Mouse (Mus musculus): ENCODE data around the gene Ess2. TPM values are rescaled to one million over a fixed set of nuclear protein-coding genes. Genes with fewer than 3 reads are reported as not detected.

The Ess2 gene
- polyA plus RNA-seq, 2 experiments from 2014 or later, result 24.1 to 40.2 TPM

DNA sequence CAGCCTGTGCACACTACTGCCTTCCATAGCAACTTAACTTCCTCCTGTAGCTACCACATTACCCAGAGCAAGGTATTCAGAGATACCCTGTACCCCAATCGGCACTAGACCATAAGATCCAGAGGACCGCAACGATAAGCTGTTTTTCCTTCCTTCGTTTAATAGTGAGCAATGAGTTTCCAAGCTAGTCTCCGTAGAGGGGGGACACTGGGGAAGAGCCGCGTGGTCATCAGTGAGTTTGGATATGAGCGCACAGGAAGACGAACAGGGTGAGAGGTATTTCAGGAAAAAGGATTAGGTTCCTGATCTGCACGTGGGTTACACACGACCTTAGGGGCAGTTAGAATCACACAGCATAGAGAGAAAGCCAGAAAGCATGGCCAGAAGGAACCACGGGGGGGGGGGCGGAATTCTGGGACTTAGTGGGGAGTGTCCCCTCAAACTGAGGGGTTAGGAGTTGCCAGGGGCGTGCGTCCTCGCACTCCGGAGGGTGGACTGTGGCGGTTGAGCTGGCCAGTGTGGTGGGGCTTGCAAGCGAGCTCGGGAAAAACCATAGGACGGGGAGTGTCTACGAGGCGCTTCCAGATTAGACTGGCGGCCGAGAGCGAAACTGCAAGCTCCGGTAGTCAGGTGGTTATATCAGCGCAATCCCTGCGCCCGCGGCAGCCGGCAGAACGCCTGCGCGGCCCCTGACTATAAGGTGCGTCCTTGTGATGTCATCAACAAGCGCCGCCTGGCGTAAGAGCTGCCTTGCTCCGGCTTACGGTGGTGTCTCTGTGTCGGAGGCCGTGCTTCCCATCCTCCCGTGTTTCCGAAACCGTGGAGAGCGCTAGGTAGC lies 10.4 kb upstream of the Ess2 start:
- peak; percentile 95 for ATAC-seq

DNA sequence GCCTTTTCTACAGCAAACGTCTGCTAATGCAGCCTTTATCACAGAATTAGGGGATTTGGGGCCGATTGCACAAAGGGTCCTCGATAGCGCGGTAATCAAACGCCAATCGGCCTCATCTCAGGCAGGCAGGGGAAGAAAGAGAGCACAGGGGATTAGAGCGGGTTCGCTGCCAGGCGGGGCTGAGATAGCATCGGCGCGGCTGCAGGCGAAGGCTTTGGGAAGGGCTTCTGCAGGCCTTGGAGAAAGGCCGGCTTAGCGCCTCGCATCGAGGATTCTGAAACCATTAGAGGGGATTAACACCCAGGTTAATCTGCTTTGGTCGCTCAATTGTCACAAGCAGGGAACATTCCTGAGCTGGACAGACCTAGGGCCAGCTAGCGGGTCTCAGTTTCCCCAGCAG lies 9.4 kb upstream of the Ess2 start:
- ATAC-seq, result no peak

DNA sequence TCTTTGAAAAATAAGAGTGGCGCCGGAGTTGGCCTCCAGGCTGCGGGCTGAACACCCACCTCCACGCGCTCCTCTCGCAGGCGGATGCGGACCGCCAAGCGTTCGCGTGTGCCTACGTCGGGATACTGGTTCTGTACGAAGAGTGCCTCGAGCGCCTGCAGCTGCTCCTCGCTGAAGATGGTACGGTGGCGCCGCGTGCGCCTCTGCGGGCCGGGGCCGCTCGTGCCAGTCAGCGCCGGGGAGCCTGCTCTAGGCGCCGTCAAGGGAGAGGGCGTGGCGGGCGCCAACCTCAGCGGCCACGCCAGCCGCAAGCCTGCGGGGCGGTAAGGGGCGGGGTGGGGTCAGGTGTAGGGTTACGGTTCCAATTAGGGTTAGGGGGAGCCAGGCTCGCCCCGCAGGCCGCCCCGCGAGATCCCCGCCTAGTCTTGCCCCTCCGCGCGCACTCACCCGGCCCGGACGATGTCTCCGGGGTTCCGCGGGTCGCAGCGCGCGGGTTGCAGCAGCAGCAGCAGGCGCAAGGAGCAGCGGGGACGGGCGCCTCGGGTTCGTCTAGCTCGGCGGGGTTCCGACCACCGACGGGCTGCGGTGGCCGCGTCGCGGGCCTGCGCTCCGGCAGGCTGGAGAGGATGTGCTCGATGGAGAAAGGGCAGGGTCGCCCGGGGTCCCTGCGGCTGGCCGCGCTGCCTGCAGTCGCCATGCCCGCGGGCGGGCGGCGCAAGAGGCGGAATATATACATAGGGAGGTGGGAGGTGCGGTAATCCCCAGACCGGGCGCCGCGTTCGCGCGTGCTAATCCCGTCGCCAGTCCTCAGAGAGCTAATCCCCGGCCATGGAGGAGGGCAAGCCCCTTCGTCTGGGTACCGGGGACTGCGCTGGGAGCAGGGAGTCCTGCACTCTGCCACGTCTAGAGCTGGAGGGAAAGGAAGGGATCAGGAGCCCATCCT lies 3.4 kb upstream of the Ess2 start, which contains the start of gene Gsc2:
Gene Gsc2, minus strand, starts transcription at position 753 of the 943 bp plus-strand sequence.
- no peak for ATAC-seq

DNA sequence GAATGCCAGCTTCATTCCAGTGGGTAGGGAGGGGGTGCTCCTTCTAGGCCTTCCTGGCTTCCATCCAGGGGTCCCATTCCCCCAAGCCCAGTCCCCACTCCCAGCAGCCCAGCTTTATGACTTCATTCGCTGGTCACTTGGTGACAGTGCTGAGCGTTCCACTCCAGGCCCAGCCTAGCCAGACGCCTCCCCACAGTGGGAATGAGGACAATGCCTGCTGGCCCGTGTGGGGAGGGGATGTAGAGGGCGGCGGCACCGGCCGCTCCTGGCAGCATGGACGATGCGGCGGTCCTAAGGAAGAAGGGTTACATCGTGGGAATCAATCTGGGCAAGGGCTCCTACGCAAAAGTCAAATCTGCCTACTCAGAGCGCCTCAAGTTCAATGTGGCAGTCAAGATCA lies 12.7 kb downstream of the Ess2 start, which contains the start of the genes Dgcr2 and Tssk2:
Gene Dgcr2, minus strand, starts transcription at position 101 of the 400 bp plus-strand sequence.
Gene Tssk2, plus strand, starts transcription at position 176 of the 400 bp plus-strand sequence.
- no peak for ATAC-seq

DNA sequence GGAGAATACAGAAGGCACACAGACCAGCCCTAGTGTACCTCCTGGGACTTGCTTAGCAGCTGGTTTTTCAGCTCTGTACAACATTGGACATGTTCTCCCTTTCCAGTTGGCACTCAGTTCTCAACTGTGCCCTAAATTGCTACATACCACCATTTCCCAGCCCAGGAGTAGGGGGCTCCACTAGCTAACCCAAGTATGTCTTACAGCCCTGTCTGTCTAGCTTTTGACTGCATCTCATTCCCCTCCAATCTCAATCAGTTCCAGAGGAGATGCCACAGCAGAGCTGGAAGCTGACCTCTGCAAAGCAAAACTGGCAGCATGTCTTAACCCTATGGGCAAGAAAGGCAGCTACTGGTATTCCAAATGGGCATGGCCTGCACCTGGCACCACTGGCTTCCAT lies 15.1 kb downstream of the Ess2 start:
- no peak for ATAC-seq

DNA sequence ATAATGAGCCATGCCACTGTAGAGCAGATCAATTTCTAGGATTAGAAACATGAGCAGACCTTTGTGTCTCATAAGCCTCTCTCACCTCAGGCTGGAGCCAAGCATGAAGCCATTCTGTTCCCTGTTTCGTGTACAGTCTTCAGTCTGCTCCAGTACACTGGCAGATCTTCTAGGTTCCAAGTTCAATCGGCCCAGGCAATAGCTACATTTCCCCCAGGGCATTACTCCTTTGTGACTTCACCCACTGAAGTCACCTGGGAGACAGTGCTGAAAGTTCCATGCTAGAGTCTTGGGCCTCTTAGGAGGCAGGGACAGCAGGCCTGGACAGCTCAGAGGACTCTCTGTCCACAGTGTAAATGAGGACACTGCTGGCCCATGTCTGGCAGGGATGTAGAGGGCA lies 17.2 kb downstream of the Ess2 start, which contains the start of gene Tssk1:
Gene Tssk1, plus strand, starts transcription at position 301 of the 400 bp plus-strand sequence.
- ATAC-seq, result no peak

DNA sequence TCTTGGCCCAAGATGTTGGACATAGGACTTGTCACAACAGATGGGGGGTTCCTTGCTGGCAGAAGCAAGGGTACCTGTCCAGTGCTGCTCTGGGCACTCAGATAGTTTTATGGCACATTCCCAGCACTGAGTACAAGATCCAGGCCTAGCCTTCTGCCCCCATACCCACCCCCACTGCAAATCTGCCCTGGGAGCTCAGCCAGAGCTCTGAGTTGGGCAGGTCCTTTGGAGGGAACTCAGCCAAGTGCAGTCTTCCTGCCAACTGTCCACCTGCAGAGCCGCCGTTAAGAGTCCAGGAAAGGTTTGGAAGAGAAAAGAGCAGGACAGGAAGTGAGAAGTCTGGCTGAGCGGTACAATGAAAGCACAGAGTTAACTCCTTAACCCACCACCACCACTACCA lies 18.5 kb downstream of the Ess2 start:
- no peak for ATAC-seq

DNA sequence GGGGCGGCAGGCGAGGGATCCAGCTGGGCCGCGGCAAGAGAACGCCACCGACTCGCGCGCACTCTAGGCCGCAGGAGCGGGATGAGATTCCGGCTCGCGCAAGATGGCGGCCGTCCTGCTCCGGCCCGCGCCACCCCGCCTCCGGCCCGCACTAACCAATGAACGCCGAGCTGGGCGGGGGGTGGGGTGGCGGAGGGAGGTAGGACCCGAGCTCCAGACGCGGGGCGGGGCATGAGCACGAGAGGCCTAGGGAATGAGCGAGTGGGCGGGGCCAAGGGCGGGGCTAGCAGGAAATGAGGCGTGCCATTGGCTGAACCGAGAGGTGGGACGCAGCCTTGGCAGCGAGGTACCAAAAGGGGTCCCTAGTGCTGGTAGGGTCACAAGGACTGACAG lies 19.6 kb downstream of the Ess2 start, which contains the start of gene Gm20518:
Gene Gm20518, minus strand, starts transcription at position 105 of the 393 bp plus-strand sequence.
- peak; percentile 93 for ATAC-seq

DNA sequence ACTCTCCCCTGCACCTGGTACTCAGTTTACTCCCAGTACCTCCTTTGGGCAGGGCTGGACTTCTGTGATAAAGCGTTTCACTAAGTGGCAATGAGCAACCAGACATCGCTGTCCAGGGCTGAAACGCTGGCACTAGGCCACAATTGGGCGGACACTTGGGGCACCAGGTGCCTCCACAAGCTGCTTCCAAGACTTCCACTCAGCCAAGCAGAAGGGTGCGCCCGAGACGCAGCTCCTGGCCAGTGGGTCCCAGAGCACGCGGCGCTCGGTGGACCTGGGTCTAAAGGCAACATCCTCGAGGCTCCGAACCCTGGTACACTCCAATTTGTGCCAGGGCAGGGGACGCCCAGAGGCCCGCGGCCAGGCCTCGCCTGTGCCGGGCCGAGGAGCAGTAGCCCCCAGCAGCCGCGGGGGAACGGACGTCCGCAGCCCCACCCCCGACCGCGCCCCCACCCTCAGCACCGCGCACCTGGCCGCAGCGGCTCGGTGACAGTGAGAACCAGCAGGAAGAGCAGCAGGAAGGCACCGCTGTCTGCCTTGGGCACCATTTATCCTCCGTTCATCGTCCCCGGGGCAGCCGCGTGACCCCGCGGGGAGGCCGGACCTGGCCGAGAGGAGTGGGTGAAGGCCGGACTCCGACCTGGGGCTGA lies 20.1 kb downstream of the Ess2 start:
- peak; percentile 44 for ATAC-seq

DNA sequence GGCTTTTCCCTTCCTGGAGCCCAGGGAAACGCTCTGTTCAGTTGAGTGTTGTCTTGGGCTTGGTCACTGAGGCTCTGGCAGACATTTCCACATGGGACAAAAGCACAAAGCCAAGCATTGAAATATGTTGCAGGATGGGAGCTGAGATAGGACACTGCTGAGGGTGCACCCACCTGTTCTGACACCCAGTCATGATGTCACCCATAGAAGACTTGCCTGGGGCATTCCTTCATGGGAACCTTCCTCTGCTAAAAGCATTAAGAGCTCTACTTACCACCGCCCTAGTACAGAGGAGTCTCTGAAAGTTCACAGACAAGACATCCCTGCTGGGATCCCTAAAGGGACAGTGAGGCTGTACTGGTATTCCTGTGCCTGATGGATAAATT lies 20.8 kb downstream of the Ess2 start:
- ATAC-seq, result no peak

DNA sequence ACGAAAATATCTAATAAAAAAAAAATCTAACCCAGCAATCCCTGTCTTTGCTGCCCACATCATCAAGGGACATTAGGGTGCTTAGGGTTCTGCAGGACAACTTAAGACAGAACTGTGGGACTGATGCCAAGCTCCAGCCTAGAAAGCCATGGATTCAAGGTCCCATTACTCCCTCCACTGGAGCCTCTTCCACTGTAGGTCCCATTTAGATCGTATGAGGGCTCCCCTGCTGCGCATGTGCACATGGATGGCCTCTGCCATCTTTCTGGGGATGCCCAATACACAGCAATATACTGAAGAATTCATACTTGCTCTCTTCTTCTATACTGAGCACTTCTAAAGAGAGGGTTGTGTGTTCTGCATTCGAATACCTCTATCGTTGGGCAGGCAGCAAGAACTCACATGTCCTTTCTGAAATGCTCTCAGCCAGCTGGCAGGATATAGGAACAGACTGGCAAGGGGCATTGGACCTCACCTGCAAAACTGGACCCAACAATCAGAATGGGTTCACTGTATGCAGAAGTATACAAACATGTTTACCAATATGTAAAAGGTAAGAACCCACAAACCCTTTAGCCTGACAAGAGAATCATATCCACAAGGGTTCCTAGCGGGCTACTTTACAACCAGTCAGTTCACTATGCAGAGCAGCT lies 21.3 kb downstream of the Ess2 start:
- no peak for ATAC-seq

DNA sequence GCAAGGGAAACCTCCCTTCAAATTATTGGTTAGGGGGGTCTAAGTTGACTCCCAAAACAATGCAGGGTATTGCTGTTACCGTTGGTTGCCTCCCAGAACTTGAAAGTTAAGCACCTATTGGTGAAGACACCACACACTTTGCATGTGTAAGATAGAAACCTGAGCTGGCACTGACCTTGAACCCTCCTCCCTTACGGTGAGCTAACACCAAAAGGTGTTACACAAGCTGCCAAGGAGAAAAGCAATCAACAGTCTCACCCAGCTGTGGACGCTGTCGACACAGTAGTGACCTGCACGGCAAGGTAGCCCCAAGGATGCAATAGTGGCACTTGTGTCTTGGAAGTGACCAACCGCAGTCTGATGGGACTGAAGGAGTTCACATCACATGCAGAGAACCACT lies 27.0 kb downstream of the Ess2 start:
- no peak for ATAC-seq

DNA sequence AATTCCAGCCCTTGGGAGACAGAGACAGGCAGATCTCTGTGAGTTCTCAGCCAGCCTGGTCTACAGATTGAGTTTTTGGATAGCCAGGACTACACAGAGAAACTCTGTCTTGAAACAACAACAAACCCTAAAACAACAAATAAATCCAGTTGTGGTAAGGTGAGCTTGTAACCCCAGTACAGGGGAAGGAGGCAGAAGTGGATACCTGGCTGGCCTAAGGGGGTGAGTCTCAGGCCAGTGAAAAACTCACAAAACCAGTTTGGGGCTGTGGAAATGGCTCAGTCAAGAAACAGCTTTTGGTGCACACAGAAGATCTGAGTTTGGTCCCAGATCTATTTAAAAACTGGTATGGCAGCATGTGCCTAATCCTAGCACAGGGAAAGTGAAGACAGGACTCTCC lies 29.0 kb downstream of the Ess2 start:
- no peak for ATAC-seq

DNA sequence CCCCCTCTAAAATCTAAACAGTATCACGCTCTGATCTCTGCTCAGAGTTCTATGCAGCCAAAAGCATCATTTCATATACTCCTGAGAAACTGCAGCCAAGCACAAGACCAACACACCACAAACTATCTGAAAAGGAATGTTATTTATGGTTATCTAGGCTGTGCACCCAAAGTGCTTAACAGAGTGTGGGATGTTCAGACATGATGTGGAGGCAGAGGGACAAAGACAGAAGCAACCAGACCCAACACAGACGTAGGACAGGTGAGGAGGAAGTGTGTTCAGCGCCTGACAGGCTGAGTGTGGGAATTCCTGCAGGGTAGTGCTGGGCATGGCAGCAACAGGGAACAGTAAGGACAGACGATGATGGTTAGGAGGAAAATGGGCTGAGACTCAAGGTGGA lies 31.6 kb downstream of the Ess2 start:
- ATAC-seq, result no peak

DNA sequence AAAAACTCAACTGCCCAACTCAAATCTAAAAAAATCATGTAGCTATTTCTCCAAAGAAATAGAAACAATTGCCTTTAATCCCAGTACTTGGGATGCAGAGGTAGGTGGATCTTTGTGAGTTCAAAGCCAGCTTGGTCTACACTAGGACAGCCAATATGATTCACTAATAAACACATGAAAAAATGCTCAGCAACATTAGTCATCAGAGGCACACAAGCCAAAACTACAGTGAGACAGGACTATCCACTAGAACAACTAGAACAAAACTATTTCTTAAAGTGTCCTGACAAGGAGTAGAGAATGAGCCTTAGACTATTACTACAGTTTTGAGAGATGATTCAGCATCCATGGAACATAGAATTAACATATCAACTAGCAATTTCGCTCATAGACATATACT lies 35.1 kb downstream of the Ess2 start:
- ATAC-seq, result no peak

DNA sequence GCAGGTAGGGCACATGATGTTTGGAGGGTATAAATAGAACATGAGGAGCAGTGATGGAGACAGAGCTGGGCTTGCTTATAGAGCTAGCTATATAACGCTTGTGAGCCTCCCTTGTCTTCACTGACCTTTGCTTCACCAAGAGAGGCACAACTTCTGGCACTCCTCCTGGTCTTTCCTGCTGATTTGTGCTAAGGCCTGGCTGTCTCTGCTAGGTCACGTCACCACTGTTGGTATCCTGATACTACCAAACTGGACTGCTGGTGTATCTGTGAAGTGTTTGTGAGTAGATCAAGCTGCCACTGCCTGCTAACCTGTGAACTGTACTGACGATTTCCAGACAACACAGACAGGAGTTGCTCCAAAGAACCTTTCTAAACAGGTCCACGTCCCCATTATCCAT lies 36.0 kb downstream of the Ess2 start:
- no peak for ATAC-seq

DNA sequence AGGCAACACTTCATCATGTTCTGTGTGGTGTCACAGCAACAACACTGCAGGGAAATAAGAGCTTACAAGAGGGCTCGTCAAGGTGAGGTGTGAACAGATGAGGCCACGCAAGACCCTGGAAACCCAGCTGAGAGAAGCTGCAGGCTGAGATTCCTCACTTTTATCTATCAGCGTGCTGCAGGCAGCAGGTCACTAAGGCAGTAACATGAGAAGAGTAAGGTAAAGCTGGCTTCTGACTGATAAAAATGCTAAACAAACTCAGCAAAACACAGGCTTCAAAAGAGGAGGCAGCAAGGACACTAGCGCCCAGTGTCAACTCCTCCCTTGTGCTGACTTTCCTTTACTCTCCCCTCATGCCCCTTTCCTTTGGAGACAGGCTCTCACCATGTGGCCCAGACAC lies 38.2 kb downstream of the Ess2 start:
- ATAC-seq, result no peak

DNA sequence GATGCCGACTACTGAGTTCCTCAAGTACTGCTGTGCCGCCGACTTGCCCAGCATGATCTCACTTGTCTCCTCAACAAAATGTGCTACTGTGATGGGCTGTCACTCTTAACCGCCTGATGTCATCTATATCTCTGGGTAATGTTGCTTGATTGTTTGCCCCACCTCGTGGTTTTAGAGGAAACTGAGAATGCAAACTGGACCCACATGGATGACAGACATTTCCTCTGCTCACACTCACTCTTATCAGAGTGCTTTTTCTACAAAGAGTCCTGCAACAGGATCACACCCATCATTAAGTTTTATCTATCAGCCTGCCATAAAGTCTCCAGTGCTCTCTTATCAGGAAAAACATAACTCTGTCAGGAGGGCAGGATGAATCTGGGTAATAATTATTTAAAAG lies 39.9 kb downstream of the Ess2 start:
- no peak for ATAC-seq

DNA sequence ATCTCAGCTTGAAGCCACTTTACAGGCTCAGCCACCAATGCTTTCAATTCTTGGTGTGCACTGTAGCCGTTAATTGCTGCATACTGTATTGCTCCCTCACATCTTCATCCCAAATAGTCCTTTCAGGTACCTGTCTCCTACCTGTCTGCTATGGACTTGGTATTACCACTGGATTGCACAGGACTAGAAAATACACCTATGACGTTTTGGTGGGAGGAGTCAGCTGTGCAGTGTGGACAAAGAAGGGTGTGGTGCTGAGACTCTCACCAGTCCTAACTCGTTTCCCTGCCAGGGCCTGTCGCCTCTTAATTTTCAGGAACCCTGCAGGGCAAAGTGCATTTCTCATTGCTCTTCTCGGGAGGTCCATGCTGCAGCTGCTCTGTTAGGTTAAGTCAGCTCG lies 45.4 kb downstream of the Ess2 start:
- ATAC-seq, result no peak

DNA sequence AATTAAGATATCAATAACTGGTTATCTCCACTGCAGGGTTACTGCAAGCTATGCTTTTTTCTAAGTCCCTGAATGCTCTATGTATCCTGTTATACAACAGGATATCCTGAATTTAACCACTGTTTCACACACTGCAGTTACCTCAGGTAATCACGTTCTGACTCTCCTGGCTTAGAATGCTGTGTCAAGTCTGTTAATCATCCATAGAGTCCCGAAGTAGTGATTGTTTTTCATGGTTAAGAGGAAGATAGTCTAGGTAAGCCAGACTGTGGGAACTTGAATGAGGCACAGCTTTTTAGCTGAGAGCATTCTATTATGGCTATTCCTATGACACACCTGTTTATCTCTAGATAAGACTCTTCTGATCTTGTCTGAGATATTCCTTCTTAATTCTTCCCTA lies 45.9 kb downstream of the Ess2 start:
- ATAC-seq, result no peak

DNA sequence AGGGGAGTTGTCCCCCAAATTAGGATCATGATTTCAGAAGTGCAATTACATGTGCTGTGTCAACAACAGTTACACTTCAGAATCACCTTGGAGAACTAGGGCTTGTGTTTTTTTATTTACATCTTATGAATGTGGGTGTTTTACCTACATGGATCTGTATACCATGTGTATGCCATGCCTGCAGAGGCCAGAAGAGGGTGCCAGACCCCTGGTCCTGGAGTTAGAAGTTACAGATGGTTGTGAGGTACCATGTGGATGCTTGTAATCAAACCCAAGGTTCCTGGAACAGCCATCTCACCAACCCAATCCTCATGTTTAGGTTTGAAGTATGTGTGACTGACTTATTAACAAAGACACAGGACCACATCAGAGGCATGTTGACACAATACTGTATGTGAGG lies 52.6 kb downstream of the Ess2 start:
- peak; percentile 54 for ATAC-seq

DNA sequence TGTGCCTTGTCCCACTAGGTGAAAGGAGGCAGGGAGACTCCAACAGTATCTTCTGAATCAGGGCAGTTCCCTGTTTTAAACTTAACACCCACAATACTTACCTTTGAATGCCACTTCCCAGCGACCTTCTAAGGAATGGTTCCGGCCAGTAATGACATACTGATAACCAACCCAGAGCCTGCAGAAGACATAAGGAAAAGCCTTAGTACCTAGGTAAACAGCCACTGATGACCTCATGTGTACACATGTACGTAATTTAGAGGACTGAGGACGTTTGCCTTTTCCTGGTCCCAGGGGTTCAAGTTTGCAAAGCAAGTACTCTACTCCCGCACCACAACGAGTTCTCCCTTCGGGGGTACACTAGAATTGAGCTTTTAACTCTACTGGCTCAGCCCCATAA lies 54.0 kb downstream of the Ess2 start:
- no peak for ATAC-seq
